Mouse (Mus musculus): ENCODE data around the gene Rsrp1.
A peak's percentile ranks its signal among the peaks of the same experiment; 100 is the strongest.
"Not testable (repeated sequence)": the region's sequence is repeated elsewhere in the genome, so short reads cannot be mapped to it uniquely, and the experiment has no call there.

Rsrp1 gene

DNA sequence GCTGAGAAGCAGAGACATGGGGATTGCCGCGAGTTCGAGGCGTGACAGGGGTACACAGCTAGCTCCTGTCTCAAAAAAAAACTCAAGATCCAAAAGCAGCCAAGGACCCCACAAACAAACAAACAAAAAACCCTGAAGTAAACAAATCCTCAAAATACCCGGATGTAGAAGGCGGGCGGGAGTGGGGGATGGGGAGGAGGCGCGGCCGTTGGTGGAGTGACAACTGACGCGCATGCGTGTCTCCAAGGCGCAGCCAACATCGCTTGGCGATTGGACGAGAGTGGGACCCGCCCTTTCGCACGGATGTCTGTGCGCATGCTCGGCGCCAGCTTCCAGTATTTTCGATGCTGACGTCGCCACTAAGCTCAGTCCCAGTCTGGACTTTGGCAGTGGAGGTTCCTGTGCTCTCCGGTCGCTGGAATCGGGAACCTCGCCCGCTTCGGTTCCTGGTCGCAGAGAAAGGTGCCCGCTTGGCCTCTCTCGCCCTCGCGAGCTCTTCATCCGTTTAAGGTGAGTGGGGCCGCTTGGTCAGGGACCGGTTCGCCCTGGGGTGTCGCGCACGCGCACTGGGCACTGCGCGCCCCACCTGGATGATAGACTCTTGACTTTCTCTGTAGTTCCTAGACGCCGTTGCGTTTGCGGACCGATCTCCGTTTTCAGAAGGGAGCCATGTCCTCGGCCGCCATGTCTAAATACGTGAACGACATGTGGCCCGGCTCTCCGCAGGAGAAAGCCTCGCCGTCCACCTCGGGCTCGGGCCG is at the start of gene Rsrp1:
Rsrp1 (plus strand) TSS at position 335 of the 761 bp plus-strand sequence.
- DNase-seq (ENCODE audit: low read depth, low spot score), result peak; percentile 99

DNA sequence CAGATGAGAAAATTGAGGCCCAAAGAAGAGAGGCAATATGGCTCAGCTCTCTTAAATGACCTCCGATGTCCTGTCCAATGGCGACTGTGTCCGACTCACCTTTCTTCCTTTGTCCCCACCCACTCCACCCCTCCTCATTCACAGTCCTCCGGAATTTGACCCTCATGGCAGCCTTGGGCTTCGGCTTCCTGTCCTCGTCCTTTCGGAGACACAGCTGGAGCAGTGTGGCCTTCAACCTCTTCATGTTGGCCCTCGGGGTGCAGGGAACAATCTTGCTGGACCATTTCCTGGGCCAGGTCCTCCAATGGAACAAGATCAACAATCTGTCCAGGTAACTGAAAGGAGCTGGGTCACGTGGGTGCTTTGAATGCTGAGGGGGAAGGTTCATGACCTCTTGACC is 47.2 kb upstream of the Rsrp1 start:
- no peak for DNase-seq (ENCODE audit: low read depth, low spot score)

DNA sequence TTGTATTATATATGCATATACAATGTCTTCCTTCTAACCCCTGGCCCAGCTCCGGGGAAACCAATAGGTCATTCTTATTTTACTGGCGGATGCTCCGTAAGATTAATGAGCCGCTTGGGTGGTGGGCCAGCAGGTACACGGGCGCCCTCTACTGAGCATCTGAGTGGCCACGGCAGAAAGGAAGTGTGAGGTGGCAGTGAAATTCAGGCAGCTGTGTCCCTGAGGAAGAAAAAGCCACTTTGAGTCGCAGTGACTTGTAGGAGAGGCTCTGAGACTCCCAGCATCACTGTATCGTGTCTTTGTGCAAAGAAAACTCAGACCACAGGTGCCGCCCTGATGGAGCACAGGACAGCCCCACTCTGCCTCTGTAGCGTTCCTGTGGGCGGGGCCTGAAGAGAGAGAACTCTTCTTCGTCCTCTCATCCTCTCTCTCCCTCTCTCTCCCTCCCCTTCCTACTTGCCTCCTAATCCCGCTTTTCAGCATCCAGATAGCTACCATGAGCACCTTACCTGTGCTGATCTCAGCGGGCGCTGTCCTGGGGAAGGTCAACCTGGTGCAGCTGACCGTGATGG is 43.9 kb upstream of the Rsrp1 start:
- peak; percentile 75 for DNase-seq (ENCODE audit: low read depth, low spot score)

DNA sequence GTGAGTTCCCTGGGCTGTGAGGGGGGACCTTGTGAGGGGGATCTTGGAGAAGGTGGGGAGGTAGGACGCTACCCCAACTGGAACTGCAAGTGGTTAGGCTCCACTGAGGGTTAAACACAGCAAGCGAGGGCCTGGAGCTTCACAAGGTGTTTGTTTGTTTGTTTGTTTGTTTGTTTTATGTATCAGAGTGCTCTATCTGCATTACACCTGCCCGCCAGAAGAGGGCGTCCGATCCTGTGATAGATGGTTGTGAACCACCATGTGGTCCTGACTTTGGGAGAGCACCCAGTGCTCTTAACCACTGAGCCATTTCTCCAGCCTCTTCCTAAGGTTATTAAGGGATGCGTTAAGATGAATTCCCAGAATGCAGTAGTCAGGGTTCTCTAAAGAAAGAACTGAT is 43.4 kb upstream of the Rsrp1 start:
- DNase-seq (ENCODE audit: low read depth, low spot score), result no peak

DNA sequence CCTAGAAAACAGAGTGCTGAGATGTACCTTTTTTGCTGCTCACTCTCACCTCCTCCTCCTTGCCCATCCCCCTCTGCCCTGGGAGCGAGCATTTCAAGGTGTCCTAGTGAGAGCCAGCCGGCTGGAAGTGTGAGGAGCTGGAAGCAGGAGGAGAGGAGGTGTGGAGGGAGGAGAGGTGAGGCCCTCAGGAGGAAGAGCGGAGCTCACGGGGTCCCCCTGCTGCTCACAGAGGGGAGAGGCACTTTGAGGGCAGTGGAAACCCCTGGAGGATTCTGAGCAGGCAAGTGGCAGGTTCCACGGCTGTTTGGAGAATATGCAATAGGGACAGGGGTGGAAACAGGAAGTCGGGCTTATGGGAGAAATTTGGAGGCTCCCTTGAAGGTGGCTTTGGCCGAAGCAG is 40.1 kb upstream of the Rsrp1 start:
- peak; percentile 46 for DNase-seq (ENCODE audit: low read depth, low spot score)

DNA sequence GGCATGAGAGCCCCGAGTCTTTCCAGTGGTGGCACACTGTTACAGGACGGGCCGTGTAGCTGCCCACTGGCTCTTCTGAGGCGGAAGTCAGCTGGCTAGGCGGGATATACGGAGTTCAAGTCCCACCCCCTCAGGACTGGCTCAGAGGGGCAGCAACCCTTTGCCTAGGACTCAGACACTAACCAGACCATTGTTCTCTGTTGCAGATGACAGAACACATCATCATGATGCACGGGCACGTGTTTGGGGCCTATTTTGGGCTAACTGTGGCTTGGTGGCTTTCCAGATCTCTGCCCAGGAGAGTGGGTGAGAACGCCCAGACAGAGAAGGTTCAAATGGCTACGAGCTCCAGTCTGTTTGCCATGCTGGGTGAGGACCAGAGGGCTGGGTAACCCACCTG is 39.6 kb upstream of the Rsrp1 start:
- no peak for DNase-seq (ENCODE audit: low read depth, low spot score)

DNA sequence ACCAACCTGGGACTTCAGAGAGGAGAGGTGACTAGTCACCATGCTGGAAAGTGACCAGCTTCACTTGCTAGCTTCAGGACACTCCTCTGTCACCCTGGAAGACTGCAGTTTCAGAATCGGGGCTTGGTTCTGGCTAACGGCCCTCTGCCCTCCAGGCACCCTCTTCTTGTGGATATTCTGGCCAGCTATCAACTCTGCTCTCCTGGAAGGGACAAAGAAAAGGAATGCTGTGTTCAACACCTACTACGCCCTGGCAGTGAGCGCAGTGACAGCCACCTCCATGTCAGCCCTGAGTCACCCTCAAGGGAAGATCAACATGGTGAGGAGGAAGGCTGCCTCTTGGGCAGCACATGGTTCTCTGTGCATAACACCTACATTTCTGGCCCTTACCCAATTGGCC is 39.0 kb upstream of the Rsrp1 start:
- no peak for DNase-seq (ENCODE audit: low read depth, low spot score)

DNA sequence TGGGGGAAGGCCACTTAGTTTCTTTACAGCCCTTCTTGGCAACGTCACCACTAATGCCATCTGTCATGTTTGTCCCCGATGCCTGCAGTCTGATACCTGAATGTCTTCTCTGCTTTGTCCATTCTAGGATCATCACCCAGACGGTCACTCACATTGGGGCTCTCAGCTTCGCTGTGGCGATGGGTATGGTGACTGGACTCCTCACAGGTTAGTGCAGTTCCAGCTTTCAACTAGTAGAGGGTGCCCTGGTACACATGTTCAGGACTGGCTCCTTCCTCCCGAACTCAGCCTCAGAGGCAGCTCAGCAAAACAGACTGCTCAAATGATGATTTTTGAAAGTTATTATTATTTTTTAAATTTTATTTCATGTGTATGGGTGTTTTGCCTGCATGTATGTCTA is 31.3 kb upstream of the Rsrp1 start:
- DNase-seq (ENCODE audit: low read depth, low spot score), result no peak

DNA sequence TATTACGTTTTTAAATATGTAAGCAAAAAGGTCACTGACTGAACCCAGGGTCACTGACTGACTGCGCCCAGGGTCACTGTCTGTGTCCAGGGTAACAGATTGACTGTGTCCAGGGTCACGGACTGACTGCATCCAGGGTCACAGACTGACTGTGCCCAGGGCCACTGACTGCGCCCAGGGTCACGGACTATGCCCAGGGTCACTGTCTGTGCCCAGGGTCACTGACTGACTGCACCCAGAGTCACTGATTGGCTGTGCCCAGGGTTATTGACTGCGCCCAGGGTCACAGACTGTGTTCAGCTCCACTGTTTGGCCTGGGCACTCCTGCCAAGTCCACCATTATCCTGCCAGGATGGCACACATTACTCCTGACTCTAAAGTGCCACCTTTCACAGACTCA is 26.1 kb upstream of the Rsrp1 start:
- no peak for DNase-seq (ENCODE audit: low read depth, low spot score)

DNA sequence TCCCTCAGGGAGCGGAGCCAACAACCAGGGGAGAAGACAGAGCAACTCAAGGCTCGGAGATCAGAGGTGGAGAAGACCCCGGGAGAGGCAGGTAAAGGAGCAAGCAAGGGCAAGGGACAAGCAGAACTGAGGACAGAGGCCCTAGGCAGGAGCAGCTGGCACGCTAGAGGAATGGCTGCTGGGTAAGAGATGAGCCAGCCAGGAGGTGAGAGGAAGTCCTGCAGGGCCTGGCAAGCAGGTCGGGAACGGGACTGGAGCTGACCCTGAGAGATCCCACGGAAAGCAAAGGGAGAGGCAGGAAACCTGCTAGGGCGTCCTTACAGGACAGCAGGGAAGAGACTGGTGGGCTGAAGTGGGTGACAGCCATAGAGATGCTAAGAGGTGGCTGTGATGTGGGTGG is 22.3 kb upstream of the Rsrp1 start:
- no peak for DNase-seq (ENCODE audit: low read depth, low spot score)

DNA sequence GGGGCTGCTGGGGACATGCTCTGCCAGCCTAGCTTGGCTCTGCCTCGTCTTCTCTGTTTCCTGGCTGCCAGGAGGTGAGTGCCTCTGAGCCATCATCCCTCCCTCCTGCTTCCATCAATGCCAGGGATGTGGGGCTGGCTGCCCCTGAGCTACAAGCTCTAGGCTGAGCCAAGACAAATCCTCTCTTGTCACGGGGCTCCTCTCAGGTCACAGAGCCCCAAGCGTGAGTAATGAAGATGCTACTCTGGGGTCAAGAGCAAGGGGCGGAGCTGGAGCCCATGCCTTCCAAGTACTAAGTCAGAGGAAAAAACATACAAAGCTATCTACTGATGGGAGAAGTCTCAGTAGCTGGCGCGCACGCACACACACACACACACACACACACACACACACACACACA is 20.3 kb upstream of the Rsrp1 start:
- DNase-seq (ENCODE audit: low read depth, low spot score), result no peak

DNA sequence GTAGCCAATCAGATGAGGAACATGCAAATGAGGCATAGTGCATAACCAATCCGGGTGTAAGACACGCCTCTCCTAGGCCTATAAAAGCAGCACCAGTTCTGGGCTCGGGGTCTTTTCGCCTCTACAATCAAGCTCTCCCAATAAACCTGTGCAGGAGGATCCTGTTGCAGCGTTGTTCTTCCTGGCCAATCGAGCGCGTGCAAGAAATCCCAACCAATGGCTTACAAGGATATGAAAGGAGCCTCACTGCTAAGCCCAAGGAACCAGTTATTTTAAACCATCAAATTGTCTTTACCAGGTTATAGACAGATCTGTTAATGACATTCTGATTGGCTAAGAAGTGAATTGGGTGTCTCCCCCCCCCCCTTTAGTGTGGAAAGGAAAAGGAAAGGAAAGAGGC is 12.0 kb upstream of the Rsrp1 start:
- not testable (repeated sequence) for DNase-seq (ENCODE audit: low read depth, low spot score)

DNA sequence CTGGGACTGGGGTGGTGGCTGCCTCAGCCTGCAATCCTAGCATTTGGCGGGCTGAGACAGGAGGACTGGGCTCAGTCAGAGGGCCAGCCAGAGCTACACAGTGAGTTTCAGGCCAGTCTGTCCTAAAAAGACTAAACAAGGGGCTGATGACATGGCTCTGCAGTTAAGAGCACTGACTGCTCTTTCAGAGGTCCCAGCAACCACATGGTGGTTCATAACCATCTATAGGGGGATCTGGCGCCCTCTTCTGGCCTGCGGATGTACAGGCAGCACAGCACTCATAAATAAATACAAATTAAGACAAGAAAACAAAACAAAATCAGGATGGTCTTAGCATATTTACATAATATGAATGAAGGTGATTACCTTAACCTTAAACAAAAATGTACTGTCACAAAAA is 10.0 kb upstream of the Rsrp1 start:
- DNase-seq (ENCODE audit: low read depth, low spot score), result peak; percentile 70

DNA sequence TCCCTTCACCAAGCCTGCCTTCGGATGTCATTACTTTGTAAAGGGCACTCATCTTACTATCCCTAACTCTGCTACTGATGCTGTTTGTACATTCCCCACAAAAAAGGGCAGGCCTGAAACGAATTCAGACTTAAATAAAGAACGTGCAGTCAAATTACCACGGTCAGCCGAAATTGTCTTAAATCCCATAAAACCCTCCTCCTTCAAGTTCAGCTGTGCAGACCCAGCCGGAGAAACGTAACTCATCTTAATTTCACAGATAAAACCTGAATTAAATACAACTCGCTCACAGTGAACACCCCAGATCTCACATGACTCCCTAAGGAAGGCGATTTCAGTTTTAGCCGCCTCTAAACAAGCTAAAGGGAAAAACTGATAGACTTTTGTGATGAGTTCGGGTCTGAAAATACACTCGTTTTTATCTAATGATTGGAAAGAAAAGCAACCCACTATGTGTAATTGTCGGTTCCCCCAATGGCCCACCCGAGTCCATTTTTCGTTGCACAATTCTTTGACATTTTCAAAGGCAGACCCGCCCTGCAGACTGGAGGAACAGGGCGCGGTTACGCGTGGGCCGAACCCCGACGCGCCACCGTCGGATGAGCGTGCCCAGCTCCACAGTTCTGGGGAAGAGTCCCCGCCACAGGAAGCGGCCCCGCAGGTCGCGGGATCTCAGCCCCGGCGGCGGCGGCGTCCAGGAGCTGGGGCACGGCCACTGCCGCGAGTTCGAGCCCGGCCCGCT is 9.1 kb upstream of the Rsrp1 start:
- no peak for DNase-seq (ENCODE audit: low read depth, low spot score)

DNA sequence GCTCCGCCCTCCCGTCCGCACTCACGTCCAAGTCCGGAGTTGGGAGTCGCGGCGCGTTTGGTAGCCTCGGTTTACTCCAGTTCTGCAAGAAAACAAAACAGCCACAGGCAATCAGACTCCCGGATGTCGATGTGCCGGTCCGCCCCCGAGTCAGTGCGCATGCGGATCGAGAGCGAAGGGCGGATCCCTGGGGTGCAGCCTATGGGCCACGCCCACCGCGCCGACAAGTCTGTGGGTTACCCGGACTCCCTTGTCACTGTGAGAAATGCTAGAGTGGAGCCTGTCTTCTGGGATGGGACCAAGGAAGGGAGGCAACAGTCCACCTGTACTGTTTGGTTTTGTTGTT is 8.6 kb upstream of the Rsrp1 start, which contains the start of gene Tmem50a:
Tmem50a (minus strand) TSS at position 161 of the 346 bp plus-strand sequence.
- DNase-seq (ENCODE audit: low read depth, low spot score), result peak; percentile 91

DNA sequence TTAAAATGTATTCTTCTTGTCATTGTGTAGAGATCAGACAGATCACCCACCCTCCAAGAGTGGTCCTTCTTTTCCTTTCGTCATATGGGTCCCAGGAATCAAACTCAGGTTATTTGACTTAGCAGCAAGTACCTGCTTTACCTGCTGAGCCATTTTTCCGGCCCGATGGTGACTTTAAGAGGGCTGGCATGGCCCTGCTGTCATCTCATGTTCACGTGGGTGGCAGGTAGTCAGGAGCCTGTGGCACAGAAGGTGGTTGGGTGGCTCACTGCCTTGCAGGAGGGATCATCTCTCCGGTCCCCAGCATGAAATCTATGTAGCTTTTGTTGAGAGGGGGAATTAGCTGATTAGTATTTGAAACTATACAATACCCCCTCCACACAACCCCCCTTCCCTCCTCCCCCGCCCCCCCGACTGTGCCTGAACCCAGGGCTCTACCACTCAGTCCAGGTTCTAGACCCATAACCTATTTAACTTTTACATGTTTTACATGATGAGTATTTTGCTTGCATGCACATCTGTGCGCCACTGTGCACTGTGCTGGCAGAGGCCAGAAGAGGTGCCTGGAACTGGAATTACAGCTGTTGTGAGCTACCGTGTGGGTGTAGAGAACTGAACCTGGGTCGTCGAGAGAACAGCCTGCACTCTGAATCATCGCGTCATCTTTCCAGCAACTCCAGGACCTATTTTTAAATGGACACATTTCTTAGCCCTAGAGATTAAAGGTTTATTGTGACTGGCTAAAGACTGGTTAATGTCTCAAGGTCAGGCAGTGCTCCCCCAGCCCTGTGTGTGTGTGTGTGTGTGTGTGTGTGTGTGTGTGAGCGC is 8.0 kb upstream of the Rsrp1 start:
- no peak for DNase-seq (ENCODE audit: low read depth, low spot score)

DNA sequence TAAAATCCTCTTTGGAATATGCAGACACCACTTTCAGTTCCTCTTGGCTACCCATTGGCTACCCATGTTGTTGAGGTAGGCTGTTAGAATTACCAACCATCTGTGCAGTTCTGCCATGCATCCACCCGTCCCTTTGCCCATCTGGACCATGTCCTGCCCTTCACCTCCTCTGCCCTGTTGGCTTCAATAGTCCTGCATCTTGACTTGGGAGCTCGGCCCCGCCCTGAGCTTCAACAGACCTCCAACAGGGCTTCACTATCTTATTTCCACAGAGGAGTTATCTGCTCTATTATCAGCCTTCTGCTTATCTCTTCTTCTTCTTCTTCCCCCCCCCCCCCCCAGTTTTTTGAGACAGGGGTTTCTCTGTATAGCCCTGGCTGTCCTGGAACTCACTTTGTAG is 6.2 kb upstream of the Rsrp1 start:
- DNase-seq (ENCODE audit: low read depth, low spot score), result no peak

DNA sequence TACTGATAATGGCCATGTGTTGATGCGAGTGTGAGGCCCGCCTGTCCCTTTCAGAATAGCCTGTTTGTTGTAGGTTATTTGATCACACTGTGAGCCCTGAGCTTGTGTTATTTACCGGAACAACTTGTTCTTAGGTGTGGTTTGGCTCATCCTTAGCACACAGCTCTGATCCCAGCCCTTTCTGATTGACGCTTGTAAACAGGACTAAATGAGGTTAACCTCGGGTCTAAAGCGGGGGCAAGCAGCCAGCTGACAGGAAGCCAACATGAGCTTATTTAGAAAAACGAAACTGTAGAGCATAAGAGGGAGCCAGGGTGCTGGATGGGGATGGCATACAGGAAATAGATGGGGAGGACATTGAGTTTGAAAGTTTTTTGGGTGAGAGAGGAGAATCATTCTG is 5.0 kb upstream of the Rsrp1 start:
- DNase-seq (ENCODE audit: low read depth, low spot score), result no peak

DNA sequence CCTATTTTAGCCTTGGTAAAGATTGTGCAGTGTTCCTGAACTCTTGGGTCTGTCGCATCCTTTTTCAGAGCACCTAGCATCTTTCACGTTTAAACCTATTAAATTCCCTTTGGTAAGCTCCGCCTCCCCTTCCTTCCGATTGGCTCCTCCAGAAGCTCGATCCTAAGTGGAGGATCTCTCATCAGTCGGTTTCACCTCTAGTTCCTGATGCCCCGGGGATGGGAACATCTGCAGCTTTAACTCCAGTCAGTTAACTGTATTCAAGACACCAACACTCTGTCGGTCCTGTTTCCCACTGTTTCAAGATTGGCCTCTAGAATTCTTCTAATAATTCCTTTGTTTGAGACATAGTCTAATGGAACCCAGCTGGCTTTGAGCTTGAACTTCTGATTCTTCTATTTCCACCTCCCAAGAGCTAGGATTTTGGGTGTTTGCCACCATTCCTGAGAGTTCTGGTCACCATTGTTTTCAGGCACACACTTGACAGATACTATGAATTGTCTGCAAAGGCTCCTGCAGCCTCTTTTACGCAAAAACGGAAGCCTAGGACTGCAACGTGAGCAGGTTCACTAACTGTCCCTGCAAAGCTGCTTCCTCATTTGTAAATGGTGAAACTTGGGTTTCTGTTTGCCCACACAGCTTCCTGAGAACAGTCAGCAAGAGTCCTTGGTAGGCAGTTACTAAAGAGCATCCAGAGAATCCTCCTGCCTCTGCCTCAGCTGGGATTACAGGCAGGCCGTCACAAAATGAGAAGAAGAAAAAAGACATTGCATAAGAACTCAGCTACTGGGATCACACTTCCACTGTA is 3.5 kb upstream of the Rsrp1 start:
- DNase-seq (ENCODE audit: low read depth, low spot score), result no peak

DNA sequence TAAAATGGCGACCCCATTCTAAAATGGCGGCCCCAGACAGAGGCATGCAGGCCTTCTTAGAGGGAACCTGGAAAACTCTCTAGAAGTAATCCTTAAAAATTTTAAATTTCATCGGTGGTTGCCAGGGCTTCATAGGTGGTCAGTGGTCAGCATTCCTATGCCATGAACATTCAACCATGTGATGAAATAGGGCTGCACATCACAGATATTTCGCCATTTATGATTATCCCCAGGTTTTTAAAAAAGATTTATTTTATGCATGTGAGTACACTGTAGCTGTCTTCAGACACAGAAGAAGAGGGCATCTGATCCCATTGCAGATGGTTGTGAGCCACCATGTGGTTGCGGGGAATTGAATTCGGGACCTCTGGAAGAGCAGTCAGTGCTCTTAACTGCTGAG is 2.8 kb upstream of the Rsrp1 start:
- DNase-seq (ENCODE audit: low read depth, low spot score), result no peak

DNA sequence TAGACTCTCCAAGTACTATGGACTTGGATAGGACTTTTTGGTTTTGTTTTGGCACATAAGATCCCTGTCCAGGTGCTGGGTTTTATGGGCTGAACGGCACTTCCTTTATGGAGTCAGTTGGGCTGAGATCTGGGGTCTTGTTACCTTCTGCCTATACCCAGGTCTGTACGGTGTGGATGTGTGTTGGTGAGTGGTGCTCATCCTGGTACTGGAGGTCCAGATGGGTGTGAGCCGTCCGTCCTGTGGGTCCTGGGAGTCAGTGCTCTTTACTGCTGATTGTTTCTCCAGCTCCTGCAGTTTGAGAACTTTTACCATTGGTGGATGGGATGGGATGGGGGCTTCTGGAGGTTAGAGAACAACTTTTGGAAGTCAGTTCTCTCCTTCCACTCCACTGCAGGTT is 1.7 kb upstream of the Rsrp1 start:
- DNase-seq (ENCODE audit: low read depth, low spot score), result no peak
